Mouse (Mus musculus) cerebellum, adult (tissue): ENCODE measurements around the gene Cd99l2.
"Not testable (repeated sequence)": the region's sequence is repeated elsewhere in the genome, so short reads cannot be mapped to it uniquely, and the experiment has no call there.

Experiments used
- ATAC-seq: cut with Nextera tagmentation; 2 replicates; pipeline ENCODE4 v1.9.2; 2017; ENCODE audit warnings: mild to moderate bottlenecking, moderate library complexity, mixed read lengths; ENCODE audit not compliant: insufficient number of reproducible peaks, low FRiP score, low TSS enrichment

The Cd99l2 gene

DNA sequence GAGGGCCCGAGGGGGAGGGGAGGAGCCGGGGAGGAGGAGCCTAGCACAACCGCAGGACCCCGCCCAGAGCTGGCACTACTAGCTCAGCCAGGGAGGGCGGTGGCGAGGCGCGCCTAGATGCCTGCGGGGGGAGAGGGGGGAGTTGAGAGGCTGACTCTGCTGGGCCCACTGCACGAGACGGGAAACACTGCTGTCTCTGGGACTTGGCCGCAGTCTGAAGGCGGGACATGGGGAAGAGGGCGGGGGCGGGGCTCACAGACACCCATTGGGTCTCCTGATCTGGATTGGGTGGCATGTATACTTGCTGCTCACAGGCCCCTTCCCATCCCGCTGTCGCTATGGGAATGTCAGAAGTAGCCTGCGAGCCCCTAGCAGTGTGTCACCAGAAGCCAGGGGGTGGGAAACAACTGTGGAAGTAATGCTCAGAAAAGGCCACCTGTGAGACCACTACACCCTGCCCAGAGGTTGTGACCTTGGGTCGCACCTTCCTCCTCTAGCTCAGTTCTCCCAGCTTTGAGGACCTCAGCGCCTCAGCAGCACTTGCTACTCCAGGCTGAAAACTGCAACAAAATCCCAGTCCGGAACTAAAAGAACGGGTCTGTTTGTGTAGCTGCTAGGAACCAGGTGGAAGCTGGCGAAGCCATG, at the start of gene Cd99l2:
Cd99l2 (minus strand) TSS at position 216 of the 645 bp plus-strand sequence.
- peak; percentile 93 for ATAC-seq

DNA sequence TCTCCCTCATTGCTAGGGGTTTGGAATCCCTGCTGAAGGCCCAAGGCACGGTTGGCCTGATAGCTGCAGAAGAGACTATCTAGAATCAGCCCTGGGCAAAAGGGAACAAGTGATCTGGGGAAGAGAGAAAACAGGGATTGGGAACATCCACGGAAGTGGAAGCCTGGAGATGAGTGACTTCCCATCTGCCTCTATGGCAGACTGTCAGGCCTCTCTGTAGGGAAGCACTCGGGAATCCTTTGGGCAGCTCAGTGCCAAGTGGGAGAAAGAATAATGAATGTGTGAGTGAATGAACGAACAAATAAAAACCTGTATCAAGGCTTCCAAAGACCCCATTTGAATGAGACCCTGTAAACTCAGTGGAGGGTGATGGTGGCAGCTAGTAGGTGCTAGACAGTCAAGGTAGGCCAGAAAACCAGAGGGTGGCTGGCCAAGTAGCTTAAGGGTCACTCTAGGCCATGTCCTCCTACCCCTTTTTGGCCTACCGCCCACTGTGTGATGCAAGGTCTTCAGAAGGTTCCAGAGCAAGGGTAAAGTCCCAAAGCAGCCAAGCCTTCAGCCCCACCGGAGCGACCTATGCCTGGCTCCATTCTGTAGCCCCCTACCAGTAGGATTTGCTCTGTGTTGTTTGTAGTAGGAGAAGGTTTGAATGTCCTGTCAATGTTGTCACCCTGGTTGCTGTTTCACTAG, 48.3 kb upstream of the Cd99l2 start:
- no peak for ATAC-seq

DNA sequence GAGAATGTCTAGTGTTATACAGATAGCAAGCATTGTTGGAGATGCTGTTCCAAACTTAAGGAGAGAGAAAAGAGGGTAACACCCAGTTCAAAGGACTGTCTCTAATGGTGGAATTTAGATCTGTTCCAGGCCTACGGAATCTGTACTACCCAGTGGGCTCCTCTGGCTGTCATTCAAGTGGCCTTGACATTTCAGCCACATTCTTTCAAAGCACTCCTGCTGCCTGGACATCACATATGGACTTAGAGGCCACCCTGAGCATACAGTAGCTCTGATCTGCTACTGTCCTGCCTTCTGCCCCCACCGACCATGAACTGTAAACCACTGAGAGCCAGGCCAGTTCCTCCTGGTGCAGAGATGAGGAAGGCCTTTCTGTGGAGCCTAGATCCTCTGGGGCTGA, 45.1 kb upstream of the Cd99l2 start:
- ATAC-seq: no peak

DNA sequence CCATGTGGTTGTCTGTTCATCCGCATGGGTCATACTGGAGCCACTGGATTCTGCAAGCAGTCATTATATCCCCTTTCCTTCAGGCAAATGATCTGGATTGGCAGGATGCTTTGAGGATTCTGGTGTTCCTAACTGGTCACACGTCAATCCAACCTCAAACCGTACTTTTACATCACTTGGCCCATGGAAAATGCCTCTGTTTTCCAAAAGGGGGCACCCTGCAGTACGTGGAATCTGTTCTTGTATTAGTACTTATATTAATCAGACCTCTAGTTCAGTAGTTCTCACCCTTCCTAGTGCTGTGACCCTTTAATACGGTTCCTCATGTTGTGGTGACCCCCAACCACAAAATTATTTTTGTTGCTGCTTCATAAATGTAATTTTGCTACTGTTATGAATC, 41.5 kb upstream of the Cd99l2 start:
- no peak for ATAC-seq

GRCm38 (mm10) chrX:71532635-71533034, 40.0 kb upstream of the Cd99l2 start:
- ATAC-seq: no peak

DNA sequence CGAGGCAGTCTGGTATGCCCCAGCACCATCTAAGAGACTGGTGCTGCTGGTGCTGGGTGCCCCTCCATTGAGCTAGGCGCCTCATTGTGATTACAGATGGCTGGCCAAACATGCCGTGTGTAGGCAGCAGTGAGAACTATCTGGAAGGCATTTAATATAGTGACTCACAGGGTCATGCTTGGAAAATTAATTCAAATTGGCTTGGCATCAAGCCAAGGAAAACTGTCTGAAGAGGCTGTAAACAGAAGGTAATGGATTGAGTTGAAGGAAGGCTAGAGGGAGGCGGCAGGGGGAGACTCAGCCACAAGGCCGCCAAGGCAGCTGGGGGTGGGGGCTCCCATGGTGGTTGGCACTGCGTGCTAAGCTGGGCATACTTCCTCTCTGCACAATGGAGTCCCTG, 36.0 kb upstream of the Cd99l2 start:
- no peak for ATAC-seq

- no peak for ATAC-seq
Measured at GRCm38 (mm10) chrX:71528150-71528549, 35.5 kb upstream of the Cd99l2 start.

- ATAC-seq: no peak
Measured at GRCm38 (mm10) chrX:71527461-71527860, 34.8 kb upstream of the Cd99l2 start.

- ATAC-seq: no peak
Measured at GRCm38 (mm10) chrX:71525593-71526299, 33.1 kb upstream of the Cd99l2 start.

GRCm38 (mm10) chrX:71524310-71524709, 31.7 kb upstream of the Cd99l2 start:
- ATAC-seq: no peak

DNA sequence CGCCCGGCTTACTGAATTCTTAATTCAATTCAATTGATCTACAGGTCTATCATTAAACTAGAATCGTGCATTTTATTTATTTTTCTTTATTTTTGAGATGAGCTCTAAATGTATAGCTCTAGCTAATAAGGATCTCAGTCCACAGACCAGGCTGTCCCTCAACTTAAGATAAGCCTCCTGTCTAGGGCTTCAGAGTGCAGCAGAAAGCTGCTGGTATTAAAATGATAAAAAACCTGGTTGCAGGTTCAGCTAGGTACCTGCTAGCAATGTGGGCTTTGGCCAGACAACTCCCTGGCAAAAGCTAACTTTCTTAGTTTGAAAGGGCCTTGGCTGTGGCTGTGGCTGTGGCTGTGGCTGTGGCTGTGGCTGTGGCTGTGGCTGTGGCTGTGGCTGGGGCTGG, 30.2 kb upstream of the Cd99l2 start:
- no peak for ATAC-seq

DNA sequence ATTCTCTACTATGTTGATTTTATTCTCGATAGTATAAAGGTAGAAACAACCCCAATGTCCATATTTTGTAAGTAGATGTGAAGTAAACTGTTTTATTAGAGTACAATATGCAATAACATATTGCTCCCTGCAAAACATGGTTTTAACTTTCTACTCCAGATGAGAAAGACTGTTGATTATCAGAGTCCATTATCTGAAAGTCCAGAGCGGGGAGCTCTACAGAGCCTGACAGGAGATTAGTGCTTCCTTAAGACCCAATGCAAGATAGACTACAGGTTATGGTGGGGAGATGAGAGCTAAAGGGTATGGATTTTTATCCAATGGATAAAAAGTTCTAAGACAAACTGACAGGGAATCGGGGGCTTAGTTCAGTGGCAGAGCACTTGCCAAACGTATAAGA, 26.6 kb upstream of the Cd99l2 start:
- no peak for ATAC-seq

DNA sequence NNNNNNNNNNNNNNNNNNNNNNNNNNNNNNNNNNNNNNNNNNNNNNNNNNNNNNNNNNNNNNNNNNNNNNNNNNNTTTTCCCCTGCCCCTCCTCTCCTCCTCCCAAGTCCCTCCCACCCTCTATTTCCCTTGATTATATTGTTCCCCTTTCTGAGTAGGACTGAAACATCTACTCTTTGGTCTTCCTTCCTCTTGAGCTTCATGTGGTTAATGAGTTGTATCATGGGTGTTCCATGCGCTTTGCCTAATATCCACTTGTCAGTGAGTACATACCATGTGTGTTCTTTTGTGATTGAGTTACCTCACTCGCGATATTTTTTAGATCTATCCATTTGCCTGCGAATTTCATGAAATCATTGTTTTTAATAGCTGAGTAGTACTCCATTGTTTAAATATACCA, 13.9 kb upstream of the Cd99l2 start:
- not testable (repeated sequence) for ATAC-seq

- peak; percentile 36; the same call in 1 of the 2 replicates for ATAC-seq
Measured at GRCm38 (mm10) chrX:71493279-71493656, 619 bp upstream of the Cd99l2 start.

DNA sequence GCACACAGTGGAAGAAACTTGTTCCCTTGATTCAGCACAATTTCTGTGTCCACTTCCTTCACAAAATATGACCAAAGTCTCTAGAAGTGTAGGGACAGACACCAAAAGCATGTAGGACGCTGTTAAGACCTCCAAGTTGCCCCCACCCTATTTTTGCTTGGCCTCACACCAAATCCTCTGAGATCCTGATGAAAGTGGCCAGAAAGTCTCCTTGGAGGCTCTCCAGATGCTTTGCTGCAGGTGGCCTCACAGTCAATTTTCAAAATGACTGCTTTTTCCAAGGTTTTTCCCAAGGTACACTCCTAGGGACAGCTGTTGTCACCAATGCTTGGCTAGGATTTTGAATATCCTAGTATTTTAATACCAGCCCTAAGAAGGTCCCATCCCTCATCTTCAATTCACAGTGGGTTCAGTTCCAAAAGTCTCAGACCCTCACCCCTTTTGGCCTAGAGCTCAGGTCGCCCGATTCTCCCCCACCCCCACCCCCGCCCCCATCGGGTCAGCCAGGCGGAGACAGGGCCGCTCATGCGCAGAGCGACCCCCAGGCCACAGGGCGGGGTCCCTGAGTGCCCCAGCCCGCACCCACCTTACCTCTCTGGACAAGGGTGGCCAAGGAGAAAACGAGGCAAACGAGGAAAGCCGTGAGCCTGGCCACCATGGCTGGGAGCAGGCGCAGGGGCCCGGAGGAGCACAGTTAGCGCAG, 567 bp downstream of the Cd99l2 start:
- ATAC-seq: no peak

- ATAC-seq: no peak
Measured at GRCm38 (mm10) chrX:71489353-71489752, 3.3 kb downstream of the Cd99l2 start.

GRCm38 (mm10) chrX:71482244-71482643, 10.4 kb downstream of the Cd99l2 start:
- no peak for ATAC-seq

- ATAC-seq: no peak
Measured at GRCm38 (mm10) chrX:71475992-71476391, 16.7 kb downstream of the Cd99l2 start.

- ATAC-seq: no peak
Measured at GRCm38 (mm10) chrX:71475497-71475896, 17.2 kb downstream of the Cd99l2 start.

DNA sequence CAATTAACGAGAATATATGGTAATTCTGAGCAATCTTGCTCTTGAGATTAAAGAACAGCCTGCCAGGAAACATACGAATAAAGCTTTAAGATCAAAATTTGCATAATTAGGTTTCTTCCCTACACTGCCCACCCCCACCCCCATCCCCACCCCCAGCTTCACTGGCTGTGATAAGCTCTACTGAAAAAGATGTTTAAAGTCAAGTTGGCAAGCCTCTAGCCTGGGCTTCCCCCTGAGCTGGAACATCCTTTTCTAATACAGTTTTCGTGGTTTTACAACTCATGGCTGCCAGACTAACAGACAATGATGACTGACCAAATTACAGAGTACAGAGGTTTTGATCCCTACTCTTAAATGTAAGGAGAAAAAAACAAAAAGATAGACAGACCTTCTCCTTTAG, 17.6 kb downstream of the Cd99l2 start:
- no peak for ATAC-seq
